Mouse (Mus musculus): Measurements from ENCODE around the gene Map2k6.

Map2k6 gene

GRCm38 (mm10) chr11:110483165-110483564 is 84.2 kb downstream of the Map2k6 start:
- peak; percentile 45 for DNase-seq (ENCODE audit: low read depth, low spot score)

GRCm38 (mm10) chr11:110484426-110484825 is 85.5 kb downstream of the Map2k6 start:
- DNase-seq (ENCODE audit: low read depth, low spot score) = no peak

- no peak for DNase-seq (ENCODE audit: low read depth, low spot score)
These were observed 86.2 kb downstream of the Map2k6 start for GRCm38 (mm10) chr11:110485081-110485480.

GRCm38 (mm10) chr11:110487796-110488195 is 88.9 kb downstream of the Map2k6 start:
- no peak for DNase-seq (ENCODE audit: low read depth, low spot score)

GRCm38 (mm10) chr11:110488301-110488700 is 89.4 kb downstream of the Map2k6 start:
- DNase-seq (ENCODE audit: low read depth, low spot score) = no peak

GRCm38 (mm10) chr11:110495323-110496060 is 96.6 kb downstream of the Map2k6 start:
- DNase-seq (ENCODE audit: low read depth, low spot score) = no peak

GRCm38 (mm10) chr11:110496061-110496446 is 97.1 kb downstream of the Map2k6 start:
- peak; percentile 42 for DNase-seq (ENCODE audit: low read depth, low spot score)

- DNase-seq (ENCODE audit: low read depth, low spot score) = no peak
These were observed 98.8 kb downstream of the Map2k6 start for GRCm38 (mm10) chr11:110497743-110498142.

- DNase-seq (ENCODE audit: low read depth, low spot score) = peak; percentile 47
These were observed 99.8 kb downstream of the Map2k6 start for GRCm38 (mm10) chr11:110498651-110499213.

GRCm38 (mm10) chr11:110502937-110503670 is 104.2 kb downstream of the Map2k6 start:
- DNase-seq (ENCODE audit: low read depth, low spot score) = no peak

GRCm38 (mm10) chr11:110511466-110511865 is 112.5 kb downstream of the Map2k6 start:
- DNase-seq (ENCODE audit: low read depth, low spot score) = no peak

GRCm38 (mm10) chr11:110518648-110519047 is 119.7 kb downstream of the Map2k6 start:
- no peak for DNase-seq (ENCODE audit: low read depth, low spot score)

GRCm38 (mm10) chr11:110522906-110523305 is 124.0 kb downstream of the Map2k6 start:
- no peak for DNase-seq (ENCODE audit: low read depth, low spot score)

GRCm38 (mm10) chr11:110526156-110526555 is 127.2 kb downstream of the Map2k6 start:
- no peak for DNase-seq (ENCODE audit: low read depth, low spot score)

- DNase-seq (ENCODE audit: low read depth, low spot score) = no peak
These were observed 132.2 kb downstream of the Map2k6 start for GRCm38 (mm10) chr11:110531087-110531486.

GRCm38 (mm10) chr11:110534856-110535255 is 135.9 kb downstream of the Map2k6 start:
- DNase-seq (ENCODE audit: low read depth, low spot score) = no peak

- no peak for DNase-seq (ENCODE audit: low read depth, low spot score)
These were observed 137.6 kb downstream of the Map2k6 start for GRCm38 (mm10) chr11:110536533-110536932.

GRCm38 (mm10) chr11:110537602-110538001 is 138.7 kb downstream of the Map2k6 start:
- peak; percentile 42 for DNase-seq (ENCODE audit: low read depth, low spot score)

- DNase-seq (ENCODE audit: low read depth, low spot score) = no peak
These were observed 139.3 kb downstream of the Map2k6 start for GRCm38 (mm10) chr11:110538206-110538605.

GRCm38 (mm10) chr11:110541933-110542332 is 143.0 kb downstream of the Map2k6 start:
- DNase-seq (ENCODE audit: low read depth, low spot score) = no peak

- no peak for DNase-seq (ENCODE audit: low read depth, low spot score)
These were observed 145.7 kb downstream of the Map2k6 start for GRCm38 (mm10) chr11:110544419-110545210.

- no peak for DNase-seq (ENCODE audit: low read depth, low spot score)
These were observed 146.5 kb downstream of the Map2k6 start for GRCm38 (mm10) chr11:110545416-110545815.

Data from CD4-positive helper T cell, adult 2 months (primary cell).